Mouse (Mus musculus): ENCODE results near the gene Fbxl15. TPM values are rescaled to one million over a fixed set of nuclear protein-coding genes. Genes with fewer than 3 reads are reported as not detected.
A peak's percentile ranks its signal among the peaks of the same experiment; 100 is the strongest.

Gene Fbxl15
- total RNA-seq (2021), result 1 to 10 TPM; 4.2 to 4.4 TPM

DNA sequence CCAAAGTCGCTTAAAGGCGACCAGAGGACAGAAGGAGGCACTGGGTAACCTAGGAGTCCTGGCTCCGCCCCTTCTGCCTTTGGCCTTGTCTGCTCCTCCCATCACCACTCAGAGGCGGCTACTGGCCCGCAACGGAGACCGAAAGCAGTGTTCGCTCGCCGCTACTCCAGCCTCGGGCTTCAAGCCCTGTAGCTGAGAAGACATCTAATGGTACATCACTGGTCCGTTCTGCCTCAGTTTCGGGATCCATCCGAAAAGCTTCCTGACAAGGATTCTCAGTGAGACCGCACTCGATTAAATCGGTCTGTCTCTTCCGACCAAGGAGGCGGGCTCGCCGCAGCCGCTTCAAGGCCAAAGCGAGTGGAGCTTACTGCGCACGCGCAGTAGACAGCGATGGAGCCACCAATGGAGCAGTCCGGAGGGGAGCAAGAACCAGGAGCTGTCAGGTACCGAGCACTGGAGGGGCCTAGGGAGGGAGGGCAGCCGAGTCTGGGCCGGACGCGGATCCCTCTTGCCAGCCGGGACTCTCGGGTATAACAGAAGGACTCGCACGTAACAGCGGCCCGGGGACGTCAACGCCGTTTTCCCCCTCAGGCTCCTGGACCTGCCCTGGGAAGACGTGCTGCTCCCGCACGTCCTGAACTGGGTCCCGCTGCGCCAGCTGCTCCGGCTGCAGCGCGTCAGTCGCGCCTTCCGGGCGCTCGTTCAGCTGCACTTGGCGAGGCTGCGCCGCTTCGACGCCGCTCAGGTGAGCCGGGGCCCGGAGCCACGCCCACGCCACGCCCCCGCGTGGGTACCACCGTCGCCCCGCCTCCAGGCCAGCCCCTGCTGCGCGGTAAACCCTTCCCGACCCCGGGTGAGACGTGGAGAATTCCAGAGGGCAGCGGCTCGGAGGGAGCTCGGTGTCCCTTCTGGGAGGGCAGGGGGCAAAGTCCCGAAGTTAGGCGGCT lies at the start of gene Fbxl15:
Gene Fbxl15, plus strand, starts transcription at position 104 of the 950 bp plus-strand sequence.
- intact Hi-C loops (cut with DNase I), result loop anchor here (1.0 to 2.0 kb wide), 2 partner anchors 24 to 250 kb away; partner anchors contain the start of gene Nfkb2
- peak; percentile 90 to 97 for DNase-seq

- DNase-seq, result no peak
- intact Hi-C loops (cut with DNase I), result no loop called here
Measured at GRCm38 (mm10) chr19:46282081-46282849, 45.7 kb upstream of the Fbxl15 start.

DNA sequence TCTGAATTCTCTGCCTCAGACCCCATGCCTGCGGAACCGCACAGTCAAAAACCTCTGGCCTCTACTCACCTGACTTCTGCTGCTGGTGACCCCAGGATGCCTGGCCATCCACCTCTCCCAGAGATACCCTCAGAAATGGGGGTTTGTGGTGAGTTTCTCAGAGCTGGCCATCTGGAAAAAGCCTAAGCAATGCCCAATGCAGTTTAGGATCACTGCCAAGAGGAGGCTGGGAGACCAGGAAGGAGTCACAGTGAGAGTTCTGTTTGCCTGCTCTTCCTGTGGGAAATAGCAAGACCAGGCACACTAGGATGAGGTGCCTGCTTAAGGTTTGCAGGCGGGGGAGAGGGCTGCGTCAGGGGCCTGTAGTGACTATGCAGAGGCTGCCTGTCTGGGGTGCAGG lies 43.3 kb upstream of the Fbxl15 start:
- no peak for DNase-seq
- intact Hi-C loops (cut with DNase I), result no loop called here

DNA sequence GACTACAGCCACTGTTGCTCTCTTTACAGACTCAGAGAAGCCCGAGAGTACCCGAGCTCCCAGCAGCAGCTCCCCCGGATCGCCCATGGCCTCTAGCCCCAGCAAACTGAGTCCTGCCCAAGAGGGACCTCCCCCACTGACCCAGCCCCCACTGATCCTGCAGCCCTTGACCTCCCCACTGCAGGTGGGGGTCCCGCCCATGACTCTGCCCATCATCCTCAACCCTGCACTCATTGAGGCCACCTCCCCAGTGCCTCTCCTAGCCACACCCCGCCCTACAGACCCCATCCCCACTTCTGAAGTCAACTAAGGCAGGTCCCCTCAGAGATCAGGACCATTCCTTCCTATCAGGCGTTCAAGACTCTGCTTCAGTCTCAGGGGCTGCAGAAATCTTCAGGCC lies 42.4 kb upstream of the Fbxl15 start:
- no peak for DNase-seq
- intact Hi-C loops (cut with DNase I), result no loop called here

DNA sequence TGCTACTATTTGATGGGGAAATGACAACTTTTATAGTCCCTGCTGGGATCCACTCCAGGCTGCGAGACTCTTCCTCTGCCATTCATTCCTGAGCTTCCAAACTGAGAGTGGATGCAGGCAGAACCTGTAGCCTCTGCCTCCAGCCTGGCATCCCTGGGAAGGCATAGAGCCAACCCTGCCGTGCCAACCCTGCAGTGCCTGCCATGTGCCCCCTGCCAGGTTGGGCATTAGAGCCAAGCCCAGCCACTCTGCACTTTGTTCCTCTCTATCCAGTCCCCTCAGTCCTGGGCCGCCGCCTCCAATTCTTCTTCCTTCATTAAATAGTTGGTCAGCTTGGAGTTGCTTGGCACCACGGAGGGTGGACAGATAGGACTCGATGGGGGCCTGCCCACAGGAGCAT lies 41.9 kb upstream of the Fbxl15 start:
- DNase-seq, result peak in 1 of 2 experiments; percentile 22

GRCm38 (mm10) chr19:46286926-46287325 lies 41.1 kb upstream of the Fbxl15 start:
- intact Hi-C loops (cut with DNase I), result no loop called here
- no peak for DNase-seq

More for the DNA sequence above, 41.9 kb upstream of the Fbxl15 start:
- intact Hi-C loops (cut with DNase I), result no loop called here

DNA sequence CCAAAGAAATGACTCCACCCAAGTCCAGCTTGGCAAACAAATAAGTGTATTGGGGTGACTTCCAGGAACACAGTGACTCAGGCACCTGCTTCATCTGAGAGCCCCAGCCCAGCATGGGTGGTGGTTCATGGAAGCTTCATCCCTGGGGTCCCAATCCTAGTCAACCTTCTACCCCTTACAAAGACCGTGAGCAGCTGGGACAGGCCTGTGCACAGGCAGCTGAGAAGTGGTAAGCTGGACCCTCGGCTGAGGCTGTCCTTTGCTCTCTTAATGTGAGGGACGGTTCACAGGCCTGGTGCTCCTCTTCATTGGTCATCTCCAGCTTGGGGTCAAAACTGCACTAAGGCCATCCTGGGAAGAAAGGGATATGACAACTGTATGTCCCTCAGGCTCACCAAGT lies 40.4 kb upstream of the Fbxl15 start:
- no peak for DNase-seq
- intact Hi-C loops (cut with DNase I), result no loop called here

DNA sequence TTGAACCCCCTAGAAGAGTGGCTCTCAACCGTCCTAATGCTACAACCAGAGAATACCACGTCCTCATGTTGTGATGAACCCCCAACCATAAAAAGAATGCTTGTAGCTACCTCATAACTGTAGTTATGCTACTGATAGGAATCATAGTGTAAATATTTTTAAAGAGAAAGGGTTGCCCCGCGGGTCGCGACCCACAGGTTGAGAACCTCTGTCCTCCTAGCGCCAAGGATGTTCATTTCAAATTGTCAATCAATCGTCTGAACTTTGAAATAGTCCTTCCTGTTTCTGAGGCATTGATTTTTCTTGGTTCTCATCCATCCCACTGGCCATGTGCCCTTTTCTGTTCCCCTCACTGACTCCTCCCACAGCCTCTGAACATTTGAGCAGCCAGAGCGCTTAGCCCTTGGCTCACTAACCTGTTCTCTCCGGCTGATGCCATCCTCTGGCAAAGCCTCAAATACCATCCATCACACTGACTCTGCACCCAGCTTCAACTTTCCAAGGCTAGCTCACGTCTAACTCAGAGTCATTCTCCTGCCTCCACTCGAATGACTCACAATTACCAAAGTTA lies 37.4 kb upstream of the Fbxl15 start:
- no peak for DNase-seq
- intact Hi-C loops (cut with DNase I), result no loop called here

DNA sequence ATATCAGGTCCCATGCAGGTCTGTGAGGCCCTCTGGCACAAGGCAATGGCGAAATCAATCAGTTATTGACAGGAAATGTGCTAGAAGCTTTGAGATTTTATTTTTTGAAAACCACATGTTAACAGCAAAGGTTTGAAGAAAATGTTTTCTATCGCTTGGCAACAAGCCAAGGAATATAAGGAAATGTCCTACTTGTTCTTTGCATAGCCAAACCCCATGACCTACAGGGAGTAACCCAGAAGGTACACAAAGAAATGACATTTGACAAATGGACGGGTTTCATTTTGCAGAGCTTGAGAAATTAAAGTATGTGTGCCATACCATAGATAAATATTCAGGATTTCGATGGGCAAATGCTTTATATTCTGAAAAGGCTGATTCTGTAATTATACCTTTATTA lies 31.0 kb upstream of the Fbxl15 start:
- intact Hi-C loops (cut with DNase I), result no loop called here
- no peak for DNase-seq

DNA sequence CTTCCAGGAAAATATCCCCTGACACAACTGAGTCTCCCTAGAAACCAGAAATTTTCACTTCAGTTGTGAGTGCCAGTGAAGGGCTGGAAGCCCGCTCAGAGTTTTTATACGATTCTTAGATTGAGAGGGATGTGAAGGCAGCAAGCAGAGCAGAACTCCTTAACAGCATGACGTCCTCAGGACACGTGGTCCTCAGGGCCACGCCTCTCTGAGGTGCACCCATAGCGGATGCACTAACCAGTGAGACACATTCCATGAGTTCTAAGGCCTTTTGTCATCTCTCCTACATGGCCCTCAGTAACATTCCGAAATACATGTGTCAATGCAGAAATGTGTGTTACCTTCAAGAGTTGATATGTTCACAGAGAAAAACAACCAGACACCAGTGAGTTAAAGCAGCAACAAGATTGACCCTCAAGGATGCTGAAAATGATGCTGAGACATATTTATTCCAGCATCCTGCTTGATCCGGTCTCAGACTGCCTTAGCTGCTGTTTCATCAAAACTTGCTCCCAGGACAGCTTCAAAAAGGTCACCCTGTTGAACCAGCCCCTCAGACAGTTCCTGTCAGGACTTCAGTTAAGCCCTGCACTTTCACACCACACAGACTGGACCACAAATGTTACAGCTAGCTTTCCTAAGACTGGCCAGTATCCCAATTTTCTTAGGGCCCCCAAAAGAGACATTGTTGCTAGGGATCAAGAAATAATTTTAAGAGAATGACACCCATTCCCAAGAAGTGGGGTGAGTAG lies 27.5 kb upstream of the Fbxl15 start:
- intact Hi-C loops (cut with DNase I), result loop anchor here (10.0 kb wide), 1 partner anchor 144 kb away; no protein-coding TSS in a partner anchor

DNA sequence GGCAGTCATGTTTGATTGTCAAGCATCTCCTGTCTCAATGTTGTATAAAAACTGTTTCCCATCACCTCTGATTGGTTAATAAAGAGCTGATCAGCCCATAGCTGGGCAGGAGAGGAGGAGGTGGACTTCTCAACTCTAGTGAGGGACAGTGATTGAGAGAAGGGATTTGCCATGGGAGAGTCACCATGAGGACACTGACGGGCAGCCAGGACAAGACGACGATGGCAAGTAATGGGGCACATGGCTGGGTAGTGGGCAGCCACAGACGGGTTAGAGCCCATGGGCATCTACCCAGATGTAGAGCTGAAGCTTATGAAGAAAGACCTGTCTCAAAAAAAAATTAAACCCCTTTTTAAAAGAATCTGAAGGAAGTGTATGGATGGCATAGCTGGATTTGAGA lies 25.4 kb upstream of the Fbxl15 start:
- intact Hi-C loops (cut with DNase I), result loop anchor here (10.0 kb wide), 1 partner anchor 142 kb away; no protein-coding TSS in a partner anchor
- DNase-seq, result no peak

More for the DNA sequence above, 27.5 kb upstream of the Fbxl15 start:
- no peak for DNase-seq

DNA sequence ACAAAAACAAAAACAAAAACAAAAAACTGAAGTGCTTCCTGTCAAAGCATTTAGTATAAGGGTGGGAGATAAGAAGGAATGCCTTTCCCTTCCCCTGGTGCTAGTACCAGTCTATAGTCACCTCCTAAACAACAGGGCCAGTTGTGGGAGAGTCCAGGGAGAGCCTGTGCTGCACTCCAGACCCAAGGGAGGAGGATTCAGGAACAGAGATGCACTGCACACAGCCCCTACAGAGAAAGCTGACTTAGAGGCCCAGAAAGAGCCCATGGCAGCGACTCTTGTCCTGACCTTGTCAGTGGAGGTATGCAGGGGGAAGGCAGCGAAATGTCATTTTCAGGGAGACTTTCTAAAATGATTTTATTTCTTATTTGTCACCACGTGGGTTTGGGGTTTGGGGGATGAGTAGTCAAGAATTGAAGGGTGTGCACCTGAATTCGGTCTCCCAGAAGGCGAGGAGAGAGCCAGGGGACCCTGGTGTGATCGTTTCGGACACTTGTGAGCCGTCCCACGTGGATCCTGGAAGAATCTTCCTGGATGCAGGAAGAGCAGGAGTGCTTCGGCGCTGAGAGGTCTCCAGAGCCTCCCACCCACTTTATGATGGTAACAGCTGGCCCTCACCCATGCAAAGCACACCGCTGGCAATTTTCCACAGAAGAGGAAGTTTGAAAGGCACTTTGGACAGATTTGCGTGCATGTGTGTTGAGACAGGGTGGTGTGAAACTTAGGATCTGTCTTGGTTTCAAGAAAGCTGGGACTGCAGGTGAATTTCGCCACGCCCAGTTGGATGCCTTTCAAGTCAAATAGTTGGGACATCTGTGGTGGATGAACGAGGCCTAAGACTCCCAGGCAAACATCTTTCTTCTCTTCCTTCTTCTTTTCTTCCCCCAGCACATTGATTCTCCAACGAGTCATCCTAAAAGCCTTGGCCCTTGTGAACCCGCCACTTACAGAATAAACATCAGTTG lies 24.5 kb upstream of the Fbxl15 start:
- no peak for DNase-seq
- intact Hi-C loops (cut with DNase I), result loop anchor here (1.0 to 10.0 kb wide), 3 partner anchors 25 to 141 kb away; partner anchors contain the start of gene Fbxl15

DNA sequence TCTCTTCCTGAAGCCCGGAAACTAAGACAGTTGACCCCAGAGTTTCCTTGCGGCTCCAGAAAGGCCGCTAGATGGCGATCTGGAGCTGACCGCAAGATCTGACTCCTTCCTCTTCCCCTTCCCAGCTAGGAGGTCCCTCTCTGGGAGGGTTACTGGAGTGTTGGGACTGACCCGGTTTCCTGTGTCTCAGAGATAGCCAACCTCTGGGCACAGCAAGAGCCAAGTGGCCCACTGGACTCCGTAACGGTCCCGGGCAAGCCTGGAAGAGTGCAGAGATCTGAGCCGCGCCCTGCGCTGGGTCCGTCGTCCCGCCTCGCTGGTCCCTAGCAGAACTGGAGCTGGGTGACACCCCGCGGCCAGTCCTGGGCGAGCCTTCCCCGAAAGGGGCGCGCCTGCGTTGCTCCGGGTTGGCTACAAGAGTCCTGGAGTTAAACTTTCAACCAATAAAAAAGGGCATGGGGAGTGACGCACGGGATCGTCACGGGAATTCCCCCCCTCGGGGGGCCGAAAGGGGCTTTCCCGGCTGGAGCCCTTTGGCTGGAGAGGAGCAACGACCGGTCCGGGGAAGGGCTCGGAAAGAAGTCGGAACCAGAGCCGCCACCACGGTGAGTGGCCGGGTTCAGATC lies 23.7 kb upstream of the Fbxl15 start, which contains the start of gene Nfkb2:
Gene Nfkb2, plus strand, starts transcription at position 105 of the 626 bp plus-strand sequence.
- DNase-seq, result peak; percentile 93 to 96
- intact Hi-C loops (cut with DNase I), result loop anchor here (1.0 to 10.0 kb wide), 3 partner anchors 24 to 140 kb away; partner anchors contain the start of gene Fbxl15

DNA sequence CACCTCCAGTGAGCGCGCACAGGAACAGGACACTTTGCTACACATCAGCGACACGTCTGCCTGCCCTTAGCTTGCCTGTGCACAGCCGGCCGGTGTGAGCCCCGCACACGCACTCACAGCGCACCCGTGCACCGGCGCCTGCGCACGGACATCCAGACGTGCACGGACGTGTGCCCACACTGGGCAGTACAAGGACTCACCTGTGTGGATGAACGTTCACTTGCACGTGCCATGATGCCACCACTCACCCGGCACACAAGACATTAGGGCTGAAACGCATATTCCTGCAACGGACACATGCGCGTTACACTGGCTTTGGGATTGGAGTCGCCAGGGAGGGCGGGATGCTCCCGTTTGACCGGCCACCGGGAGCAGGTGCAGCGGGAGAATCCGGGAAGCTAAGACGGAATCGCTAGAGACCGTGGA lies 23.1 kb upstream of the Fbxl15 start:
- intact Hi-C loops (cut with DNase I), result loop anchor here (1.0 to 10.0 kb wide), 3 partner anchors 23 to 140 kb away; partner anchors contain the start of gene Fbxl15
- no peak for DNase-seq

- intact Hi-C loops (cut with DNase I), result loop anchor here (2.0 to 10.0 kb wide), 2 partner anchors 63 to 139 kb away; no protein-coding TSS in a partner anchor
- peak; percentile 92 for DNase-seq
Measured at GRCm38 (mm10) chr19:46305432-46306267, 22.3 kb upstream of the Fbxl15 start.

- DNase-seq, result no peak
- intact Hi-C loops (cut with DNase I), result loop anchor here (10.0 kb wide), 1 partner anchor 139 kb away; no protein-coding TSS in a partner anchor
Measured at GRCm38 (mm10) chr19:46306268-46306610, 21.7 kb upstream of the Fbxl15 start.

DNA sequence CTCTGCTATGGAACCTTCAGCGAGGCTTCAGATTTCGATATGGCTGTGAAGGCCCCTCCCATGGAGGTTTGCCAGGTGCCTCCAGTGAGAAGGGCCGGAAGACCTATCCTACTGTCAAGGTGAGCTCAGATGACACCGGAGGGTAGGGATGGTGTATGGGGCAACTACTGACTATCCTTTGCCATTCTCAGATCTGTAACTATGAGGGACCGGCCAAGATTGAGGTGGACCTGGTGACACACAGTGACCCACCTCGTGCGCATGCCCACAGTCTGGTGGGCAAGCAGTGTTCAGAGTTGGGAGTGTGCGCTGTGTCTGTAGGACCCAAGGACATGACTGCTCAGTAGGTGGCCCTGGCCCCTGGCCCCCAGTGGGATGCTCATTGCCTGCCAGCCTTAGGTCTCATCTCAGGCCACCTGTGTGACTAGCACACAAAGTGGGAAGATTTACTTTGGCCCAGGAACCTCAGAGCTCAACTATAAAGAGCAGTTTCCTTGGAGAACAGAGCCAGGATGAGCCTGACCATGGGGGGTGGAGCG lies 21.2 kb upstream of the Fbxl15 start:
- no peak for DNase-seq
- intact Hi-C loops (cut with DNase I), result loop anchor here (10.0 kb wide), 1 partner anchor 138 kb away; no protein-coding TSS in a partner anchor
